Mouse (Mus musculus) kidney, embryonic 16.5 days (tissue): ENCODE measurements around the gene Pds5b. TPM values are rescaled to one million over a fixed set of nuclear protein-coding genes. Genes with fewer than 3 reads are reported as not detected.
"Not testable (repeated sequence)": the region's sequence is repeated elsewhere in the genome, so short reads cannot be mapped to it uniquely, and the experiment has no call there.

Source experiments
- ATAC-seq: fragments of 200-750 bp; cut with Nextera tagmentation; 2 replicates; pipeline ENCODE4 v1.8.0; 2017; ENCODE audit warnings: moderate TSS enrichment; ENCODE audit not compliant: low FRiP score, low TSS enrichment
- H3K27ac ChIP-seq: fragments of 300-500 bp; sonication (generic); 2 replicates; pipeline ENCODE4 v1.5.1; 2014; ENCODE audit warnings: low read length
- H3K27me3 ChIP-seq: fragments of 300-500 bp; sonication (generic); 2 replicates; pipeline ENCODE4 v1.6.1; 2014; ENCODE audit warnings: low read length, control low read depth, mixed read lengths; ENCODE audit not compliant: insufficient read depth
- H3K36me3 ChIP-seq: fragments of 300-500 bp; sonication (generic); 2 replicates; pipeline ENCODE4 v1.6.1; 2014; ENCODE audit warnings: low read length, control low read depth, mixed read lengths; ENCODE audit not compliant: insufficient read depth
- H3K4me1 ChIP-seq: fragments of 300-500 bp; sonication (generic); 2 replicates; pipeline ENCODE4 v1.6.1; 2014; ENCODE audit warnings: low read length, control low read depth, mixed read lengths; ENCODE audit not compliant: insufficient read depth
- H3K4me2 ChIP-seq: fragments of 300-500 bp; sonication (generic); replicated peaks from 2 replicates; pipeline ENCODE4 v1.6.1; 2014; ENCODE audit warnings: low read depth, low read length
- H3K4me3 ChIP-seq: fragments of 300-500 bp; sonication (generic); 2 replicates; pipeline ENCODE4 v1.5.1; 2014; ENCODE audit warnings: mild to moderate bottlenecking, low read length
- H3K9ac ChIP-seq: fragments of 300-500 bp; sonication (generic); replicated peaks from 2 replicates; pipeline ENCODE4 v1.6.1; 2014; ENCODE audit warnings: low read length
- H3K9me3 ChIP-seq: fragments of 300-500 bp; sonication (generic); 2 replicates; pipeline ENCODE4 v1.6.1; 2016; ENCODE audit warnings: low read length, control low read depth
- WGBS: fragments of 180-500 bp; shearing (Covaris S2); extraction: QIAGEN DNeasy Blood & Tissue Kit; methylation state at CpG from one replicate; pipeline ENCODE4 v1.1.7; 2014; 5-methylcytosine and 5-hydroxymethylcytosine counted together
- polyA plus RNA-seq: library from polyadenylated mRNA; unstranded; fragments of >200 nt; fragmentation: Nextera tagmentation; extraction: Ambion mirVana; gene quantifications from 2 replicates; pipeline ENCODE4 v1.2.1, GENCODE M21; 2015

Gene Pds5b
- polyA plus RNA-seq, 1 experiment from 2014 or later: 28.2 TPM

GRCm38 (mm10) chr5:150660296-150660695 lies 13.2 kb upstream of the Pds5b start:
- not testable (repeated sequence) for H3K27ac ChIP-seq, H3K9ac ChIP-seq, ATAC-seq, H3K9me3 ChIP-seq, H3K4me2 ChIP-seq, H3K27me3 ChIP-seq, H3K4me3 ChIP-seq
- H3K4me1 ChIP-seq: peaks cover 17% of the 10 kb centered on the region; the same call in 1 of the 2 replicates
- H3K36me3 ChIP-seq: peaks cover 20% of the 10 kb centered on the region
- WGBS: 93% methylated on average over 3 of the region's 3 CpGs

GRCm38 (mm10) chr5:150663926-150664325 lies 9.6 kb upstream of the Pds5b start:
- ATAC-seq, H3K27me3 ChIP-seq, H3K27ac ChIP-seq, H3K4me3 ChIP-seq, H3K4me2 ChIP-seq, H3K4me1 ChIP-seq, H3K9me3 ChIP-seq, H3K9ac ChIP-seq: not testable (repeated sequence)
- peaks cover 20% of the 10 kb centered on the region for H3K36me3 ChIP-seq
- 69% methylated on average over 7 of the region's 7 CpGs for WGBS

- H3K9ac ChIP-seq: peak overlapping the region; percentile 90
- peak overlapping the region; percentile 98 for H3K27ac ChIP-seq
- H3K9me3 ChIP-seq: no peaks in the 10 kb centered on the region
- peak overlapping the region; percentile 90 for H3K4me3 ChIP-seq
- peaks cover 20% of the 10 kb centered on the region for H3K36me3 ChIP-seq
- 1% methylated on average over 10 of the region's 10 CpGs for WGBS
- H3K4me1 ChIP-seq: peaks cover 8% of the 10 kb centered on the region; the same call in 1 of the 2 replicates
- ATAC-seq: no peak
- no peaks in the 10 kb centered on the region for H3K27me3 ChIP-seq
- peak overlapping the region; percentile 60 for H3K4me2 ChIP-seq
Observed at GRCm38 (mm10) chr5:150664794-150665131, 8.8 kb upstream of the Pds5b start.

GRCm38 (mm10) chr5:150665132-150665954 lies 8.2 kb upstream of the Pds5b start:
- ATAC-seq: peak; percentile 100
- Histone ChIP-seq H3K4me1 (peaks cover 8% of the 10 kb centered on the region; the same call in 1 of the 2 replicates), H3K9me3 (no peaks in the 10 kb centered on the region), H3K4me2 (peak overlapping the region; percentile 60), H3K9ac (peak overlapping the region; percentile 90), H3K4me3 (peak overlapping the region; percentile 90), H3K36me3 (peaks cover 17% of the 10 kb centered on the region), H3K27ac (peak overlapping the region; percentile 98), H3K27me3 (no peaks in the 10 kb centered on the region)
- under 1% methylated on average over 52 of the region's 52 CpGs for WGBS

GRCm38 (mm10) chr5:150666133-150666739 lies 7.3 kb upstream of the Pds5b start, which contains the start of gene N4bp2l2:
N4bp2l2 (minus strand) TSS chr5:150666183.
- Histone ChIP-seq H3K4me2 (peak within 1 kb of the TSS; percentile 60), H3K36me3 (peaks cover 11% of the 10 kb centered on the region), H3K27ac (peak within 1 kb of the TSS; percentile 98), H3K4me3 (peak within 1 kb of the TSS; percentile 90), H3K9ac (peak within 1 kb of the TSS; percentile 90)
- not testable (repeated sequence) for H3K4me1 ChIP-seq, ATAC-seq, H3K27me3 ChIP-seq, H3K9me3 ChIP-seq
- WGBS: 91% methylated on average over 8 of the region's 9 CpGs

GRCm38 (mm10) chr5:150668731-150669130 lies 4.8 kb upstream of the Pds5b start:
- Histone ChIP-seq H3K27me3 (no peaks in the 10 kb centered on the region), H3K9me3 (no peaks in the 10 kb centered on the region), H3K4me3 (no peak overlapping the region), H3K4me1 (no peaks in the 10 kb centered on the region), H3K4me2 (no peak overlapping the region), H3K36me3 (no peaks in the 10 kb centered on the region), H3K9ac (no peak overlapping the region), H3K27ac (no peak overlapping the region)
- ATAC-seq: no peak
- WGBS: 55% methylated on average over 4 of the region's 4 CpGs

GRCm38 (mm10) chr5:150672343-150672742 lies 1.2 kb upstream of the Pds5b start:
- no peak overlapping the region for H3K4me2 ChIP-seq
- ATAC-seq: no peak
- H3K9ac ChIP-seq: no peak overlapping the region
- no peaks in the 10 kb centered on the region for H3K27me3 ChIP-seq
- 91% methylated on average over 7 of the region's 7 CpGs for WGBS
- peaks cover 14% of the 10 kb centered on the region for H3K4me1 ChIP-seq
- H3K9me3 ChIP-seq: no peaks in the 10 kb centered on the region
- H3K4me3 ChIP-seq: no peak overlapping the region
- no peaks in the 10 kb centered on the region for H3K36me3 ChIP-seq
- H3K27ac ChIP-seq: no peak overlapping the region

GRCm38 (mm10) chr5:150673880-150674621 lies 512 bp downstream of the Pds5b start:
- ATAC-seq: peak; percentile 62
- under 1% methylated on average over 47 of the region's 91 CpGs for WGBS

GRCm38 (mm10) chr5:150674866-150675265 lies 1.3 kb downstream of the Pds5b start:
- Histone ChIP-seq H3K36me3 (no peaks in the 10 kb centered on the region), H3K4me2 (peak overlapping the region; percentile 69), H3K27me3 (no peaks in the 10 kb centered on the region), H3K9ac (peak overlapping the region; percentile 93), H3K4me3 (peak overlapping the region; percentile 85), H3K27ac (no peak overlapping the region), H3K9me3 (no peaks in the 10 kb centered on the region), H3K4me1 (peaks cover 14% of the 10 kb centered on the region)
- ATAC-seq: no peak
- 49% methylated on average over 6 of the region's 6 CpGs for WGBS

More at GRCm38 (mm10) chr5:150673880-150674621, 512 bp downstream of the Pds5b start:
- Histone ChIP-seq H3K27ac (peak overlapping the region; percentile 93), H3K27me3 (no peaks in the 10 kb centered on the region), H3K4me2 (peak overlapping the region; percentile 69), H3K36me3 (no peaks in the 10 kb centered on the region), H3K4me3 (peak overlapping the region; percentile 85), H3K9ac (peak overlapping the region; percentile 93), H3K4me1 (peaks cover 14% of the 10 kb centered on the region), H3K9me3 (no peaks in the 10 kb centered on the region)
